Mouse (Mus musculus): Measurements from ENCODE around the gene Vamp4. TPM values are rescaled to one million over a fixed set of nuclear protein-coding genes. Genes with fewer than 3 reads are reported as not detected.
"Not testable (repeated sequence)": the region's sequence is repeated elsewhere in the genome, so short reads cannot be mapped to it uniquely, and the experiment has no call there.

Vamp4 gene
- polyA plus RNA-seq, 1 experiment from 2014 or later = 68.4 TPM

DNA sequence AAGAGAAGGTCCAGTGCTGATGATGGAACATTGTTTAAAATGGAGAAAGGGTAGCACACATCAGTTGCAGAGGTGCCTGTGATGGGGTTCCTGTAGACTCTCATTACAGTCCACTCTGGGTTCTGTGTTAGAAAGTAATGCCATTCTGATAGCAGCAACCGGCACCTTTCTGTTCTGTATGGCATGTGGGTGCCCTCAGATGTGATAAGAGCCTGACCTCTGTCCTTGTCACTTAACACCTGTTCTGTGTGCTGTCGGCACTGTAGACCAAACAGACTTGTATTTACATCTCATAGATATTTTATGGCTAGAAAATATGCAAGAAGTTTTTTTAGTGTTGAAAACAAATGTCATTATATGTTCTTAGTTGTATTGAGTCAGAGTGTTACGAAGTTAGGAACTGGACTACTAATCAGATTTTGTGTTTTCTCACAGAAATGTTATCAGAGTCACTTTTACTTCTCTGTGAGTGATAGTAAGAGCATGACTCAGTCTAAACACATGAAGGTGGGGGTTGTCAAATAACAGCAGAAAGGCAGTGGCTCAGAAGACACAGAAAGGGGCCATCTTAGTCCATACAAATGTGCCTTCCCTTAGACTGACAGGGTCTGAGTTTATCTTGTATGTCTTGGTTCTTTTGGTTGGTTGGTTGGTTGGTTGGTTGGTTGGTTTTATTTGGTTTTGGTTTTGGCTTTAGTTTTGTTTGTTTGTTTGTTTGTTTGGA is 27.2 kb downstream of the Vamp4 start:
- Histone ChIP-seq H3K36me3 (peaks cover 14% of the 10 kb centered on the region), H3K4me3 (no peak overlapping the region), H3K9me3 (replicated peaks) (no peaks in the 10 kb centered on the region), H3K27ac (no peak overlapping the region), H3K4me2 (replicated peaks) (no peak overlapping the region), H3K4me1 (no peaks in the 10 kb centered on the region), H3K9ac (no peak overlapping the region), H3K27me3 (no peaks in the 10 kb centered on the region)
- ATAC-seq (ENCODE audit: low FRiP score) = no peak
- 83% methylated on average over 3 of the region's 3 CpGs for WGBS

DNA sequence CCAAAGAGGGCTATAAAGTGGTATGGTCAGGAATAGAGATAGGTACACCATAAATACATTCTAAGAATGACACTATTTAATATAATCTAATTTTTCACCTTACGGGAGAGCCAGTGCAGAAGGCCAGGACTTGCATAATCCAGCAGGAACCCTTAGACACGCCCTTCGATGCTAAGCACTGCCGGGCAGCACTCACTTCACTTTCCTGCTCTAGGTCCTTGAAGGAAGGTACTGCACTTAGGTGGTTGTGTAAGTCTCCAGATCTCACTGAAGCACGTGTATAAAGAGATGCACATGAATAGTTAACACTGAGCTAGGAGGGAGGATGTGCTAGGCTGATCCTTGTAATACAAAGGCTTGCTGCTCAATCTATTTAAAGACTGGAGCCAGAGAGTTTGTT is 29.3 kb downstream of the Vamp4 start:
- Histone ChIP-seq H3K4me2 (replicated peaks) (no peak overlapping the region), H3K9ac (no peak overlapping the region), H3K4me1 (no peaks in the 10 kb centered on the region), H3K9me3 (replicated peaks) (no peaks in the 10 kb centered on the region), H3K27me3 (no peaks in the 10 kb centered on the region), H3K36me3 (peaks cover 14% of the 10 kb centered on the region), H3K27ac (no peak overlapping the region), H3K4me3 (no peak overlapping the region)
- no peak for ATAC-seq (ENCODE audit: low FRiP score)
- WGBS = 95% methylated on average over 5 of the region's 5 CpGs

DNA sequence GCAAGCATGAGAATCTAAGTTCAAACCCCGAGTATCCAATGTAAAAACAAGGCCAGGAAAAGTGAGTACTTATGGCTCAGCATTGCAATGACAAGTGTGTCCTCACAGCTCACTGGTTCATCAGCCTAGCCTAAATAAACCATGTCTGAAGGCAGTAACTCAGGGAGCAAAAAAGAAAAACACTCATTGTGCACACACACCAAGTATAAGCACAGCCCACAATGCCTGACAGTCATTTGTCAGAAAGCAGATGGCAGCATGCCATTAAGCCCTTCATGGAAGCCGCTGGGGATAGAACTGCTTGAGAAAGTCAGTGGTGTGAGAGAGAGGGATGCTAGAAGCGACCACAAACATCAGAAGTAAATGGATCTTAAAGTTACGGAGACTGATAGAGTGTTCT is 31.0 kb downstream of the Vamp4 start:
- Histone ChIP-seq H3K4me1 (no peaks in the 10 kb centered on the region), H3K9me3 (replicated peaks) (no peaks in the 10 kb centered on the region), H3K36me3 (peaks cover 14% of the 10 kb centered on the region), H3K4me2 (replicated peaks) (no peak overlapping the region), H3K27ac (no peak overlapping the region), H3K9ac (no peak overlapping the region), H3K4me3 (no peak overlapping the region), H3K27me3 (no peaks in the 10 kb centered on the region)
- WGBS = 44% methylated on average over 4 of the region's 4 CpGs
- peak; percentile 83 for ATAC-seq (ENCODE audit: low FRiP score)

DNA sequence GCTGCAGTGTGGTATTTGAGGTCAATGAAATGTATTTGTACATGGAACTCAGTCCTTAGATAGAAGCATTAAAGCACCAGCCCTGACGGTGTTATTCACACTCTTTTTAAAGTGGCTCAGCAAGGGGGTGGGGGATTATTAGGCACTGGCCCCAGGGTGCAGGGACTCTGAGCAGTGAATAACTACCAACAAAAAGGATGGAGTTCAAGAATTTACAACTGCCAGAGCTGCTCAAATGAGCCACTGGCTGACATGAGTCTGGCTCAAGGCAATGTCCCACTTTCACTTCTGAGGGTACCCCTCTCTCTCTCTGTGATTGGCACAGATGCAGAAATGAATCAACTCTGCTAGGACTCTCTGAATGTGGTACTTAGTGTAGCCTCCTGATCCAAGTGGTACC is 37.8 kb downstream of the Vamp4 start:
- no peak overlapping the region for H3K4me2 ChIP-seq (replicated peaks)
- no peak overlapping the region for H3K4me3 ChIP-seq
- H3K4me1 ChIP-seq = no peaks in the 10 kb centered on the region
- H3K27ac ChIP-seq = no peak overlapping the region
- H3K9me3 ChIP-seq (replicated peaks) = no peaks in the 10 kb centered on the region
- 26% methylated on average over 1 of the region's 1 CpGs for WGBS
- no peaks in the 10 kb centered on the region for H3K36me3 ChIP-seq
- H3K27me3 ChIP-seq = no peaks in the 10 kb centered on the region
- no peak for ATAC-seq (ENCODE audit: low FRiP score)
- H3K9ac ChIP-seq = no peak overlapping the region

DNA sequence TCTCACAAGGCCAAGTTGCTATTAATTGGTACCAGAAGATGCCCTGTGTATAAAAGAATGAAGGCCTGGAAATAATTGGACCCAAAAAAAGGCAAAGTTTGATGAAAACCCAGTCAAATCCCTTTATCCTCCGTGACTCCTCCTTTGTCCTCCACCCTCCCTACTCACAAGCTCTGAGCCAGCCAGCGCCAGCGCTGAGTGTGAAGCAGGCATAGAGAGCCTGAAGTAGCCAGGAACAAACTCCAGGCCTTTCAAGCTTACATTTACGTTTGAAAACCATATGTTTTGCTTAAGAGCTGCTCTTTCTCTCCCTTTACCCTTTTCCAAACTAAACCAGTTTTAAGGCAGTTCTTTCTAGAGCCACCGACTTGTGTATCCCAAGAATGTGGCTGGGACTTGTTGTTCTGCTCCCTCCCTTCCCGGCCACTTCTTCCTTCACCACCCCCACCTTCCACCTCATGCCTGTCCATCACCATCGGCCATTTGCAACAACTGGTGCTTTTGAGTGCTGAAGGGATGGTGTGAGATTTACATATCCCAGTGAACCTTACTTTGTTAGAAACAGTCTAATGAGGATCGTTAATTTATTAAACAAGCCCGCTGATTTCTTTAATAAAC is 39.4 kb downstream of the Vamp4 start:
- Histone ChIP-seq H3K27me3 (no peaks in the 10 kb centered on the region), H3K4me2 (replicated peaks) (no peak overlapping the region), H3K27ac (no peak overlapping the region), H3K4me3 (no peak overlapping the region), H3K4me1 (no peaks in the 10 kb centered on the region), H3K9ac (no peak overlapping the region), H3K9me3 (replicated peaks) (no peaks in the 10 kb centered on the region), H3K36me3 (no peaks in the 10 kb centered on the region)
- 39% methylated on average over 9 of the region's 9 CpGs for WGBS
- ATAC-seq (ENCODE audit: low FRiP score) = peak; percentile 69; the same call in 1 of the 2 replicates

DNA sequence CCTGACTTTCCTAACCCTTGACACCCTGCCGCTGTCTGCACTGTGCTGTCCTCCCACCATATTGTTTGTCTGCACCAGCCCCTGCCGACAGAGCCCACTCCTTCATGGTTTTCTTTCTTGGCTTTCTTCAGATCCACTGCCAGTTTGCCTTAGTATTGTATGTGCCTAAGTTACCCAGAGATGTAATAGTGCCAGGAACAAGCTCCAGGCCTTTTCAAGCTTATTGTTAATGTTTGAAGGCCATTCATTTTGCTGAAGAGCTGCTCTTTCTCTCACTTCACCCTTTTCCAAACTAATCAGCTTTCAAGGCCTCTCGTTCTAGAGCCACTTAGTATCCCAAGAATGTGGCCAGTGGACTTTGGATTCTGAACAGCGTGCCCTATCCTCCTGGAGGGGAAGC is 40.9 kb downstream of the Vamp4 start:
- Histone ChIP-seq H3K9me3 (replicated peaks) (no peaks in the 10 kb centered on the region), H3K4me1 (no peaks in the 10 kb centered on the region), H3K9ac (no peak overlapping the region), H3K27me3 (no peaks in the 10 kb centered on the region), H3K27ac (no peak overlapping the region), H3K4me2 (replicated peaks) (no peak overlapping the region), H3K36me3 (no peaks in the 10 kb centered on the region), H3K4me3 (no peak overlapping the region)
- WGBS = 55% methylated on average over 4 of the region's 4 CpGs
- ATAC-seq (ENCODE audit: low FRiP score) = no peak

DNA sequence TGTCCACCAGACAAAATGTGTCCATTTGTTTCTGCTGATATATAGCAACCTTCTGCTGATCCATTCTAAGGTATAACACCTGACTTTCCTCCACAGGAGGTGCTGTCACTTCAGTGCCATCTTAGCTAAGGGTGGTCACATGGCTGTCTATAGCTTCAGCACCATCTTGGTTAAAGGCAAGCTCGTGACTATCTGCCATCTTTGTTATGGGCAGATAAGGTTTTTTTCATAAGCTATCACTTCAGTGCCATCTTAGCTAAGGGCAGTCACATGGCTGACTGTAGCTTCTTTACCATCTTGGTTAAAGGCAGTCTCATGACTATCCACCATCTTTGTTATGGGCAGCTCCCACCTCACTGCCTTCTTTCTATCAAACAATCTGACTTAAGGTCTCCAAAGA is 45.2 kb downstream of the Vamp4 start:
- Histone ChIP-seq H3K27ac (no peak overlapping the region), H3K4me3 (no peak overlapping the region), H3K9ac (no peak overlapping the region), H3K27me3 (no peaks in the 10 kb centered on the region), H3K4me2 (replicated peaks) (no peak overlapping the region), H3K36me3 (no peaks in the 10 kb centered on the region), H3K4me1 (no peaks in the 10 kb centered on the region), H3K9me3 (replicated peaks) (no peaks in the 10 kb centered on the region)
- ATAC-seq (ENCODE audit: low FRiP score) = peak; percentile 87
- 78% methylated on average over 1 of the region's 1 CpGs for WGBS

DNA sequence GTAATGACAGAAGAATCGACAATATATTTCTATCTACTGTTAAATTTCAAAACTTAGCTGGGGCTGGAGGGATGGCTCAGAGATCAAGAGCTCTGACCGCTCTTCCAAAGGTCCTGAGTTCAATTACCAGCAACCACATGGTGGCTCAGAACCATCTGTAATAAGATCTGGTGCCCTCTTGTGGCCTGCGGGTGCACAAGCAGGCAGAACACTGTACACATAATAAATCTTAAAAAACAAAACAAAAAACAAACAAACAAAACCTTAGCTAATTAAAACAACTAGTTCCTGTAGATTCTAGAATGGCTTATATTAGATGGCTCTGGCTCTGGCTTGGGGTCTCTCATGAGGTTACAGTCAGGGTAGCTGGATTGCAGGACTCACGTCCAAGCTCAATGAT is 50.2 kb downstream of the Vamp4 start:
- ATAC-seq (ENCODE audit: low FRiP score) = no peak
- Histone ChIP-seq H3K36me3 (no peaks in the 10 kb centered on the region), H3K9ac (no peak overlapping the region), H3K27ac (no peak overlapping the region), H3K9me3 (replicated peaks) (no peaks in the 10 kb centered on the region), H3K4me1 (peaks cover 3% of the 10 kb centered on the region), H3K27me3 (no peaks in the 10 kb centered on the region), H3K4me3 (no peak overlapping the region), H3K4me2 (replicated peaks) (no peak overlapping the region)
- 68% methylated on average over 4 of the region's 4 CpGs for WGBS

DNA sequence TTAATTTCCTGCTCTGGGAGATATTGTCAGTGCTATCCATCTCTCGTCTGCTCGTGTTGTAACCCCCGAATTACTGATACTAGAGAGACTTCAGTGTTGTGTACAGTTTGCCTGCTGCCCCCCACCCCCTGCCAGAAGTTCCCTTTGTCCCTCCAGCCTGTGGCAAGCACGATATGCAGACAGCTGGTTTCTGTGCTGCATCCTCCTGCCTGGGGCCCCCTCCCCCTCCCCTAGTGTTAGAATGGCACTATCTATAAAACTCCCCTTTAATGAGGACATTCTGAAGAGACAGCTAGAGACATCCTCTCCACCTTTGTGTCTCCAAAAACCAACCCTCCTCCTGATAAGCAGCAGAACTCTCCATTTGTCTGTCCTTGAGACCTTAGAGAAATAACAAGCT is 53.6 kb downstream of the Vamp4 start:
- 39% methylated on average over 4 of the region's 4 CpGs for WGBS
- peaks cover 3% of the 10 kb centered on the region for H3K4me1 ChIP-seq
- H3K27ac ChIP-seq = no peak overlapping the region
- peak; percentile 46 for ATAC-seq (ENCODE audit: low FRiP score)
- no peaks in the 10 kb centered on the region for H3K36me3 ChIP-seq
- H3K4me2 ChIP-seq (replicated peaks) = no peak overlapping the region
- no peaks in the 10 kb centered on the region for H3K27me3 ChIP-seq
- no peak overlapping the region for H3K4me3 ChIP-seq
- H3K9ac ChIP-seq = no peak overlapping the region
- H3K9me3 ChIP-seq (replicated peaks) = no peaks in the 10 kb centered on the region

DNA sequence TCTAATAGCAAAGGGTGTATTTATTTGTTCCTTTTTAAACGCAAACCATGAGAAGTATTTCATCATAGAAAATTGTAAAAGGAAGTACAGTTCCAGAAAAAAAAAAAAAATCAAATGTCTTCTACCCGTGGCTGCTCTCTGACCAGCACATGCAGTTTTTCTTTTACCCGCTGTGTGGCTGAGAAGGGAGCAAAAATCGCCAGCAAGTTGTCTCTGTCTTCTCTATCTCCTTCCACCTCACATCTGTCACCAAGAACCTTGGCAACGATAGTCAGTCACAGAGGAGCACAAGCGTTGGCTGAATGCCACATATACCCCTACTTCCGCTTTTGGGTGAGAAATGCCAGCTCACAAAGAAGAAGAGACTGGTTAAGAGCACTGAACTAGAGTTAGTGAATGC is 54.9 kb downstream of the Vamp4 start:
- ATAC-seq (ENCODE audit: low FRiP score) = no peak
- H3K9me3 ChIP-seq (replicated peaks) = no peaks in the 10 kb centered on the region

DNA sequence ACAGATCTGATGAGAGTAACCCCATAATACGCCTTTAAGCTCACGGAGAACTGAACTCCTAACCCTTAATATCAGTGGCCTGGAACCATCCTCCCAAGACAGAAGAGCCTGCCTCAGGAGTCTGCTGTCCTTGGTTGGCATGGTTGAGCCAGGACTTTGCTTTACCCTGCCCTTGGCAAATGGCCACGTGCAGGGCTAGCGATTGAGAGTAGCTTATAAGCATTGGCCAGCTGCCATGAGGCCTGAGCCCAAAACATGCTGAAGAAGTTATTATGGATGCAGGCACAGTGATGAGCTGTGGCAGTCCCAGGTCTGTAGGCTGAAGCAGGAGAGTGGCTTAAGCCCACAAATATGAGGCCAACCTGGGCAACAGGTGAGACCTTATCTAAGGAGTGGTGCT is 57.5 kb downstream of the Vamp4 start:
- H3K36me3 ChIP-seq; H3K4me1 ChIP-seq; H3K4me2 ChIP-seq (replicated peaks); H3K4me3 ChIP-seq; ATAC-seq (ENCODE audit: low FRiP score); H3K9ac ChIP-seq; H3K27me3 ChIP-seq; H3K9me3 ChIP-seq (replicated peaks); H3K27ac ChIP-seq: not testable (repeated sequence)
- 93% methylated on average over 4 of the region's 4 CpGs for WGBS

More for the DNA sequence above, 54.9 kb downstream of the Vamp4 start:
- H3K4me2 ChIP-seq (replicated peaks) = no peak overlapping the region
- H3K27ac ChIP-seq = no peak overlapping the region
- no peak overlapping the region for H3K4me3 ChIP-seq
- no peak overlapping the region for H3K9ac ChIP-seq
- H3K36me3 ChIP-seq = no peaks in the 10 kb centered on the region
- no peaks in the 10 kb centered on the region for H3K27me3 ChIP-seq
- 68% methylated on average over 7 of the region's 7 CpGs for WGBS
- H3K4me1 ChIP-seq = peaks cover 3% of the 10 kb centered on the region

DNA sequence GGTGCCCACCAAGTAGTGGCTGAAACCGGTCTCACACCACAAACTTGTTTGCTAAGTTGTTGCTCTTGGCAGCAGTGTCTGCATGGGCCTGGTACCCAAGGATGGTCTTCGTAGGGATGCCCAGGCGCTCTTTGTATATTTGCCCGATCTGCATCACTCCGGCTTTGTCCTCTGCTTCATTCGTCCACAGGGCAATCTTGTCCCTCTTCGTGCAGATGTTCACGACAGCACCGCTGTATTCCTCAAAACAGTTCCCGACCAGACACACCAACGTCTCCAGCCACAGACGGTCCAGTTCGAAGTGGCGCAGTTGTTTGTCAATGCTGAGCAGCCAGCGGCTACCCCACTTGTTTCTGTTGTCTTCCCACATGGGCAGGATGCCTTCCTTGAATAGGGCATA is 58.0 kb downstream of the Vamp4 start:
- H3K4me2 ChIP-seq (replicated peaks); H3K9me3 ChIP-seq (replicated peaks); H3K27me3 ChIP-seq; ATAC-seq (ENCODE audit: low FRiP score); H3K36me3 ChIP-seq; H3K4me1 ChIP-seq; H3K4me3 ChIP-seq; H3K27ac ChIP-seq; H3K9ac ChIP-seq: not testable (repeated sequence)
- 94% methylated on average over 15 of the region's 15 CpGs for WGBS

DNA sequence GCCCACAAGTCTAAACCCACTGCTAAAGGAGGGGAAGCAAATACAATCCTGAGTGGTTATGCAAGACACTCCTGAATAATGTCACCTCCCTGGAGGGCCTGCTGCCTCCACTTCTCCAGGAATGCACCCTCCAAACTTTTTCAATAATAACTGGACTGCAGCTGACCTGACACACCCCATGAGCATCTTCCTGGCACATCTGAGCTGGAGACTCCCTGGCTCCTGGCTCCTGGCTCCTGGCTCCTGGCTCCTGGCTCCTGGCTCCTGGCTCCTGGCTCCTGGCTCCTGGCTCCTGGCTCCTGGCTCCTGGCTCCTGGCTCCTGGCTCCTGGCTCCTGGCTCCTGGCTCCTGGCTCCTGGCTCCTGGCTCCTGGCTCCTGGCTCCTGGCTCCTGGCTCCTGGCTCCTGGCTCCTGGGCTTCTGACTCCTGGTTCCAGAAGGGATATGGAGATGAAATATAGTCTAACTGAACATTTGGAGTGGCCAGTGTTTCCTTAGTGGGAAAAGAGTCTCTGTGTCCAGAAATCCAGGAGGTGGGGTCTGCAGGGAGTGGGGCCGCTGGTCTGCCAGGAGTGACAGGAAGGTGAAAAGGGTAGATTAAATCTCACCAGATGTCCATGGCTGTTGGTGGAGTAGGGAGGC is 65.1 kb downstream of the Vamp4 start:
- not testable (repeated sequence) for H3K27me3 ChIP-seq; H3K4me3 ChIP-seq; H3K9me3 ChIP-seq (replicated peaks); H3K4me2 ChIP-seq (replicated peaks); H3K4me1 ChIP-seq; ATAC-seq (ENCODE audit: low FRiP score); H3K36me3 ChIP-seq; H3K9ac ChIP-seq; H3K27ac ChIP-seq
- WGBS = 67% methylated on average over 1 of the region's 1 CpGs

Data from hindbrain, embryonic 12.5 days (tissue).